Mouse (Mus musculus) heart, adult 11 months (tissue): ENCODE results near the gene Cnot6.

ENCODE experiments used
- DNase-seq: peaks from one replicate; pipeline ENCODE4 v3.0.0; 2022

Cnot6 gene

GRCm38 (mm10) chr11:49712555-49713335 lies at the start of gene Cnot6:
Gene Cnot6 (minus strand): TSS chr11:49712723.
- peak; percentile 100 for DNase-seq

GRCm38 (mm10) chr11:49761130-49761529 lies 48.6 kb upstream of the Cnot6 start:
- peak; percentile 90 for DNase-seq

- peak; percentile 92 for DNase-seq
Observed at GRCm38 (mm10) chr11:49758096-49758495, 45.6 kb upstream of the Cnot6 start.

- peak; percentile 99 for DNase-seq
Observed at GRCm38 (mm10) chr11:49754958-49755665, 42.6 kb upstream of the Cnot6 start.

GRCm38 (mm10) chr11:49746756-49747155 lies 34.2 kb upstream of the Cnot6 start:
- DNase-seq, result no peak

- no peak for DNase-seq
Observed at GRCm38 (mm10) chr11:49745839-49746238, 33.3 kb upstream of the Cnot6 start.

- DNase-seq, result no peak
Observed at GRCm38 (mm10) chr11:49744981-49745380, 32.5 kb upstream of the Cnot6 start.

- DNase-seq, result peak; percentile 95
Observed at GRCm38 (mm10) chr11:49743634-49744033, 31.1 kb upstream of the Cnot6 start.

GRCm38 (mm10) chr11:49742248-49742647 lies 29.7 kb upstream of the Cnot6 start:
- DNase-seq, result no peak

- DNase-seq, result no peak
Observed at GRCm38 (mm10) chr11:49739776-49740175, 27.3 kb upstream of the Cnot6 start.

GRCm38 (mm10) chr11:49738659-49739406 lies 26.3 kb upstream of the Cnot6 start:
- no peak for DNase-seq

GRCm38 (mm10) chr11:49737625-49738024 lies 25.1 kb upstream of the Cnot6 start:
- DNase-seq, result no peak

GRCm38 (mm10) chr11:49734771-49735170 lies 22.2 kb upstream of the Cnot6 start:
- peak; percentile 96 for DNase-seq

- peak; percentile 97 for DNase-seq
Observed at GRCm38 (mm10) chr11:49730275-49730948, 17.9 kb upstream of the Cnot6 start.

GRCm38 (mm10) chr11:49727877-49728276 lies 15.4 kb upstream of the Cnot6 start:
- peak; percentile 90 for DNase-seq

GRCm38 (mm10) chr11:49726800-49727199 lies 14.3 kb upstream of the Cnot6 start:
- peak; percentile 89 for DNase-seq

- peak; percentile 14 for DNase-seq
Observed at GRCm38 (mm10) chr11:49724676-49725075, 12.2 kb upstream of the Cnot6 start.

GRCm38 (mm10) chr11:49723281-49723680 lies 10.8 kb upstream of the Cnot6 start:
- no peak for DNase-seq

GRCm38 (mm10) chr11:49722692-49723091 lies 10.2 kb upstream of the Cnot6 start:
- no peak for DNase-seq

GRCm38 (mm10) chr11:49721358-49721757 lies 8.8 kb upstream of the Cnot6 start:
- DNase-seq, result no peak

GRCm38 (mm10) chr11:49719466-49720151 lies 7.1 kb upstream of the Cnot6 start:
- peak; percentile 41 for DNase-seq
